Mouse (Mus musculus): ENCODE results near the gene Ccdc6. TPM values are rescaled to one million over a fixed set of nuclear protein-coding genes. Genes with fewer than 3 reads are reported as not detected.

The Ccdc6 gene
- total RNA-seq, 2 experiments from 2014 or later: 100 to 121 TPM

GRCm38 (mm10) chr10:70125491-70125890 lies 28.6 kb downstream of the Ccdc6 start:
- DNase-seq: no peak
- intact Hi-C loops (cut with DNase I): no loop called here

GRCm38 (mm10) chr10:70127273-70127672 lies 30.4 kb downstream of the Ccdc6 start:
- DNase-seq: no peak
- intact Hi-C loops (cut with DNase I): no loop called here

DNA sequence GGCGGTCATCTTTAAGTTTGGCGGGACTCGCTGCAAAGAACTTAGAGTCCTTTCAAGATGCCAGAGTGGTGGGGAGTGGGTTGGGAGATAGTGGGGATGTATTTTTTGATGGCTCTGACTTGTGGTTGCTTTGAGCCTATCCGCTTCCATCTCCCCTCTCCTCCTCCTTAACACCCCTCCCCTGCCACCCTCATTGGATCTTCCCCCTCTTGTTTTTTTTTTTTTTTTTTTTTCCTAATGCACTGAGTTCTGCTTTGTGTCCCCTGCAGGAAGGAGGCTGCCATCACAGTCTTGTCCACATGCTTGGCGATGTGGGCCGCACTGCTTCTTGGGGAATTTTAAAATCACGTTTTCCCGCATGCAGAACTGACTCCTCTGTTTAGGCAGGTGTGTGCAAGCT lies 31.5 kb downstream of the Ccdc6 start:
- intact Hi-C loops (cut with DNase I): no loop called here
- DNase-seq: no peak

DNA sequence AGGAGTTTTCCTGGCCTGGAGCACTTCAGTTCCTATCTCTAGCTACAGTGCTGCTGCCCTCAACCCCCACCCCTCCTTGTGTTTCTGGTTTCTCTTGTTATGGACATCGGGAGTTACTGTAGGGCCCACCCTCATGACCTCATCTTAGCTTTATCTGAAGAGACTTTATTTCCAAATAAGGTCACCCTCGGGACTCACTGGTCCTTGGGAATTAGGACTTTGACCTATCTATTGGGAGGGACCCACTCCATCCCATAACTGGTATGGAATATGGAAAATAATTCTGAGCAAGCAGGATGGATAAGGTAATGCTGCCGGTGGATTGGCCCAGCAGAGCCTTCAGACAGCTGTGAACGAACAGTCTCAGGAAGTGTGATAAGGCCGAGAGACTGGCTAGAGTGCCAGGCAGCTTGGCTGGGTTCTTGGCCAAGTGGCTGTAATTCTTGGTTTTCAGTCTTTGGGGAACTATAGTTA lies 35.2 kb downstream of the Ccdc6 start:
- intact Hi-C loops (cut with DNase I): loop anchor here (5.0 kb wide), 1 partner anchor 35 kb away; the partner anchor contains the start of gene Ccdc6
- DNase-seq: no peak

- DNase-seq: no peak
- intact Hi-C loops (cut with DNase I): loop anchor here (5.0 kb wide), 1 partner anchor 35 kb away; the partner anchor contains the start of gene Ccdc6
These were observed 35.8 kb downstream of the Ccdc6 start for GRCm38 (mm10) chr10:70132714-70133113.

DNA sequence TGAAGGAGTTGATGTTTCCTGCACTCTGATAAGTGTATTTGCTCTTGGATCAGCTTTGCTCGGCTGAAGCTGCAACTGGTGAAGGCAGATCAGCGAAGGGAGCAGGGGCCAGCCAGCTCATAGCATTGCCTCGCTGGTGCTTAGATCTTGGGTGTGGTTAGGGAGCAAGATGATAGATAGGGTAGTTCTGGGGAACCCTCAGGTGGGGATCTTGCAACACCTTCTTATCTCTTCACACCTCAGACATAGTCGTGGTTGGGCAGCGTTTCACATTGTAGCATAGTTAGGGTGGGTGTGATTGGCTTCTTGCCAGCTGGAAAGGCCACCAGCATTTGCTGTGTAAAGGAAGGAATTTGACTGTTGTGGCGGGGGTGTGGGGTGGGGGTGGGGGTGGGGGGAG lies 36.3 kb downstream of the Ccdc6 start:
- intact Hi-C loops (cut with DNase I): loop anchor here (5.0 kb wide), 1 partner anchor 36 kb away; the partner anchor contains the start of gene Ccdc6
- DNase-seq: no peak

DNA sequence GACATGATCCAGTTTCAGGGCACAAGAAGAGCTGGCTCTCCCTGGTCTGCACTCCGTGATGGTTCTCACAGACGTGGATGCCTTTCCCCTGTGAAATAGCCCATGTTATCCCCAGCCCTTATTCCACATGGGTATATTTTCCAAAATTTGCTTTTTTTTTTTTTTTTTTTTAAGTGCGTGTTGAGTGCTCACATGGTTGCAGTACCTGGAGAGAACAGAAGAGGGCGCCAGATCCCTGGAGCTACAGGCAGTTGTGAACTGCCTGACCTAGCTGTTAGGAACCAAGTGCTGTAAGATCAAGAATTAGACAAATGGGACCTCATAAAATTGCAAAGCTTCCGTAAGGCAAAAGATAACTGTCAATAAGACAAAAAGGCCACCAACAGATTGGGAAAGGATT lies 38.8 kb downstream of the Ccdc6 start:
- no peak for DNase-seq
- intact Hi-C loops (cut with DNase I): no loop called here

- DNase-seq: no peak
- intact Hi-C loops (cut with DNase I): no loop called here
These were observed 40.7 kb downstream of the Ccdc6 start for GRCm38 (mm10) chr10:70137652-70138051.

DNA sequence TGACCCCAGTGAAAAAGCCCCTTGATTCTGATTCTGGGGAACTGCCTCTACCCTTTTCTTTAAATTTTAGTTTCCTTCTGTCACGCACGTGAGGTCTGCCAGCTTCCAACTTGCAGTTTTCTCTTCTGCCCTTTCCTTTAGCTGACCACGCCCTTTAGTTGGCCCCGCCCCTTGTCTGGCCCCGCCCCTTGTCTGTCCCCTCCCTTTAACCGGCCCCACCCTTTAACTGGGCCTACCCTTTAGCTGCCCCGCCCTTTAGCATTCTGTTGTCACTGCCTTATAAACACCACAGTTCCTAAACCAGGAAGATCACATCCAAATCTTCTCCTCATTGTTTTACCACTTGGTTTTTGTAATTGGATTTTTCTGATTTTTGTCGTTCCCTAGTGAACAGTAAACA lies 41.2 kb downstream of the Ccdc6 start:
- intact Hi-C loops (cut with DNase I): no loop called here
- no peak for DNase-seq

DNA sequence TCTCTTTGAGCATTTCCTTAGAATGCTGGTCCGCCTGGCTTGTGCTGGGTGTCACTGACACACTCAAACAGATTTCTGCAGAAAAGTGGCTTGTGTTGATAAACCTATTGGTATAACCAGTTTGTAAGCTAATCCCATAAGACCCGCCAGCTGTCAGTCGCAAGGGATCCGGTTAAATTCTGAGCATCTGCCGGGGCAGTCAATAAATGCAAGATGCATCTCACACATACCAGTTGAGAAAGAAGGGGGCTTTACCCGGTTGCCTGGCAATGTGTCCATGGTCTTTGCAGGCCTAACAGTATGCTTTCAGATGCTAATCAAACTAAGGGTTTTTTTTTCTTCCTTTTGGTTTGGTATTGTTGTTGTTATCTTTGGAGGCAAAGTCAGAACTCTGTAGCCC lies 42.4 kb downstream of the Ccdc6 start:
- no peak for DNase-seq
- intact Hi-C loops (cut with DNase I): no loop called here

DNA sequence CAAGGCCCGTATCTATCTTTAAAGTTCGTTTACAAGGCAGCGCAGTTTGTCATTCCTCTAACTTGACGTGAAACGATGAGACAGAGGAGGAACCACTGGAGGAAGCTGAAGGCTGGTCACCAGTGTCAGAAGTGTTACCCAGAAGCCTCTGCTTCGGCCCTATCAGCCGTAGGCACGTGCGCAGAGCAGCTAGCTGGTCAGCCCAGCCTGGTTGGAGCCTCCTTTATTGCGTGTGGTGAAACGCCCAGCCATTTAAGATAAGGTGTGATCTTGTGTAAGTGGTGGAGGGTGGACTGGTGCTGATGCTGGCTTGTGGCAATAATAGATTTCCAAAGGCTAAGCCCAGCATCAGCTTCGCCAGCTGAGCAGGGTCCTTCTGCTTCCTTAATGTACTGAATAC lies 43.5 kb downstream of the Ccdc6 start:
- intact Hi-C loops (cut with DNase I): no loop called here
- no peak for DNase-seq

DNA sequence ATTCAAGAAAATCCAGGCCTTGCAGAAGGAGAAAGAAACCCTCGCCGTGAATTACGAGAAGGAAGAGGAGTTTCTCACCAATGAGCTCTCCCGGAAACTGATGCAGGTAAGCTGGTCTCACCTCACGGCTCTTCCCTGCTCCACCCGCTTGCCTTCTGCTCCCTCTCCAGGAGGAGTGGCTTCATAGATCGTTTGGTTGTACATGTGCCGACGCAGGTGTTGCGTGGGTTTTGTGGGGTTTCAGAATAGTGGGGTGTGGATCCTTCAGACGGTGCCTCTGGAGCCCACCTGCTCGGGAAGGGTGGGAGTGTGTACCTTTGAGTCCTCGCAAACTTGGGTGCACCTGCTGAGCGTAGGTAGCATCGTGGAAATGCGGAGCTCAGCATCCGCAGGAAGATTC lies 45.7 kb downstream of the Ccdc6 start:
- no peak for DNase-seq
- intact Hi-C loops (cut with DNase I): no loop called here

GRCm38 (mm10) chr10:70144004-70144557 lies 47.2 kb downstream of the Ccdc6 start:
- intact Hi-C loops (cut with DNase I): no loop called here
- no peak for DNase-seq

GRCm38 (mm10) chr10:70145873-70146272 lies 49.0 kb downstream of the Ccdc6 start:
- DNase-seq: no peak
- intact Hi-C loops (cut with DNase I): no loop called here

DNA sequence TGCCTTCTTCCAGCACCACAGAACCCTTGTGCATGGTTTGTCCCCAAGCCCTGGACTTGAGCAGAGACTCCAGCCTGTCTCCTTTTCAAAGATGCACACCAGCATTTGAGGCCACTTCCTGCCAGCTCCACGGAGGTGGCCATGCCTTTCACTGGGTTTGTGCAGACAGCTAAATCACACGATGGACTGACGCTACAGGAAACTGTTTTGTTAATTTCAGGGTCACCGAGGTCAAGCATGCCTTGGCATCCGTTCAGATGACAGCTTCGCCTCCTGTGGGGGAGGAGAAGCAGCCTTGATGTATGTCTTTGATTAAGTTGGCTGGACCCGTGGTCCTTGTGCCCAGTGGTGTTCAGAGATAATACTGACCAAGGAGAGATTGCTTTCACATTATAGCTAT lies 52.2 kb downstream of the Ccdc6 start:
- intact Hi-C loops (cut with DNase I): no loop called here

GRCm38 (mm10) chr10:70150301-70150700 lies 53.4 kb downstream of the Ccdc6 start:
- intact Hi-C loops (cut with DNase I): no loop called here
- no peak for DNase-seq

More for the DNA sequence above, 52.2 kb downstream of the Ccdc6 start:
- DNase-seq: no peak

DNA sequence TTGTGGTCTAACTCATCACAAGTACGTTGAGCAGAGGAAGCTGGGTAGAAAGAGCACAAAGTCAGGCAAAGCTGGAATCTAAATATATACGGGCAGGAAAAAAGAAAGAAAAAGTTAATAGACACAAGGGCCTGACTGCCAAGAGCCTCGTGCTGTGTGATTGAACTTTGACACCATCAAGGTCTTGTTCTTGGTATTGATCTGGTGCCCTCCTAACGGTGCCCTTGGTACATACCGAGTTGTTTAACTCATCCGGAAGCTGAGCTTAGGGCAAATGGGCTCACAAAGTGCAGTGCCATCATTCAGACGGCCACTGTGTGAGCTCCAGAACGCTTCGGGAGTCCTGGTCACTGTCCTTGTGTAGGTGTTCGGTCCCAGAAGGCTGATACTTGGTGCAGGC lies 54.2 kb downstream of the Ccdc6 start:
- intact Hi-C loops (cut with DNase I): no loop called here
- DNase-seq: no peak

DNA sequence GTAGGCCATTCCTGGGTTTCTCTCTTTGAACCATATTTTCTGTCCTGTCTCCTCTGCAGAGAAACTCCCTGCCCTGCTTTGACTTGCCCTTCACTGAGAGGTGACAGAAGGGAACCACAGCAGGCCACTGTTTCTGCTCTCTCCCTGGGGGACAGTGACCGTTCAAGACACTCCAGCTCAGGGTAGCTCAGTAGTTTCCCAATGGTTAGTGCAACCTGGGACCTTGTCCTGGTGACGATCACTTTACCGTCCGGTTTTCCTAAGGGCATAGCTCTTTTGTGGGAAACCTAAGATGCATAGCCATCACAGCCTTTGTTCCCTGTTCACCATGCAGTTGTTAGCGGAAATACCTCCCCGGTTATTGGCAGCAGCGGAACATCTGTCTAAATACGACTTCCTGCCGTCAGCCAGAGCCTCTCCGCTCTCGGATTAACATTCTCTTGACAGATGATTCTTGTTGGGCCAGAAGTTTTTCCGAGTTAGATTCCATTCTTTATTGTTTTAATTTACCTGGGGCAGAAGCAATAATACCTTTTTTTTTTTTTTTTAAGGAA lies 55.3 kb downstream of the Ccdc6 start:
- intact Hi-C loops (cut with DNase I): no loop called here
- no peak for DNase-seq

GRCm38 (mm10) chr10:70153810-70154209 lies 56.9 kb downstream of the Ccdc6 start:
- DNase-seq: no peak
- intact Hi-C loops (cut with DNase I): no loop called here

- DNase-seq: no peak
- intact Hi-C loops (cut with DNase I): no loop called here
These were observed 59.7 kb downstream of the Ccdc6 start for GRCm38 (mm10) chr10:70156431-70157165.

GRCm38 (mm10) chr10:70159651-70160320 lies 62.9 kb downstream of the Ccdc6 start:
- intact Hi-C loops (cut with DNase I): no loop called here

More at GRCm38 (mm10) chr10:70159651-70160320, 62.9 kb downstream of the Ccdc6 start:
- DNase-seq: peak in 1 of 2 experiments; percentile 57

All from gastrocnemius, postnatal 36 days (tissue).